Mouse (Mus musculus) CD4-positive naive resting alpha-beta T cell, adult 76 days (primary cell): Measurements from ENCODE around the gene Sgce. TPM values are rescaled to one million over a fixed set of nuclear protein-coding genes. Genes with fewer than 3 reads are reported as not detected.

Experiments
- total RNA-seq: library from RNA; stranded (reverse); gene quantifications from one replicate; pipeline ENCODE4 v1.2.4, GENCODE M21; 2023

Gene Sgce
- 0.79 TPM for total RNA-seq

GRCm38 (mm10) chr6:4746696-4747439, at the start of gene Sgce, which contains the start of gene Peg10:
Sgce (minus strand) TSS chr6:4747207.
Peg10 (plus strand) TSS chr6:4747306.

Other genes starting within 250 kb of the Sgce start
- 0.79 TPM for gene Col1a2, start 242.4 kb downstream of the Sgce start, total RNA-seq
- 15.7 TPM for gene Casd1, start 146.4 kb downstream of the Sgce start, total RNA-seq
- gene Peg10, start 99 bp upstream of the Sgce start, total RNA-seq: 0.18 TPM
- gene Ppp1r9a, start 155.7 kb upstream of the Sgce start, total RNA-seq: 0.56 TPM